Mouse (Mus musculus) kidney, postnatal 4 days (tissue): ENCODE measurements around the gene Adcy3.
"Not testable (repeated sequence)": the region's sequence is repeated elsewhere in the genome, so short reads cannot be mapped to it uniquely, and the experiment has no call there.

Source experiments
- DNase-seq, 2 experiments: peaks; one replicate each; pipeline ENCODE4 v3.0.0; 2021; ENCODE audit warnings: mixed read lengths in 2 of 2

Adcy3 gene

DNA sequence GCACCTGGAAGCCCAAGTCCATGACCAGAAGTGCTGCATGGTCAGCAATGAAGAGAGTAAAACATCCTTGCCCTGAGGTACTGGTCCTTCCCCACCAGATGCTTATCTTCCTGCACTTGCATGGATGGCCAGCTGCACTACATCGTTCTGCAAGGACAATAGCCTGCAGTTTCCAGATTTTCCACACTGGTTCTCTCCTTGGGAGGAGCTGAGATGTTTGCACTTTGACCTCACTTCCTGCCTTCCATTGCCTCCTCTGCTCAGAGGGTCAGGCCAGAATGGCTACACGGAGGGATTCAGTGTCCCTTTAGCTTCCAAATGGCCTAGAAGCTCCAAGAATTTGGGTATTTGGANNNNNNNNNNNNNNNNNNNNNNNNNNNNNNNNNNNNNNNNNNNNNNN lies 51.7 kb downstream of the Adcy3 start:
- DNase-seq = peak in 1 of 2 experiments; percentile 28

- peak; percentile 77 to 82 for DNase-seq
These were observed 55.5 kb downstream of the Adcy3 start for GRCm38 (mm10) chr12:4188171-4189059.

- peak; percentile 47 to 69 for DNase-seq
These were observed 56.2 kb downstream of the Adcy3 start for GRCm38 (mm10) chr12:4189060-4189447.

DNA sequence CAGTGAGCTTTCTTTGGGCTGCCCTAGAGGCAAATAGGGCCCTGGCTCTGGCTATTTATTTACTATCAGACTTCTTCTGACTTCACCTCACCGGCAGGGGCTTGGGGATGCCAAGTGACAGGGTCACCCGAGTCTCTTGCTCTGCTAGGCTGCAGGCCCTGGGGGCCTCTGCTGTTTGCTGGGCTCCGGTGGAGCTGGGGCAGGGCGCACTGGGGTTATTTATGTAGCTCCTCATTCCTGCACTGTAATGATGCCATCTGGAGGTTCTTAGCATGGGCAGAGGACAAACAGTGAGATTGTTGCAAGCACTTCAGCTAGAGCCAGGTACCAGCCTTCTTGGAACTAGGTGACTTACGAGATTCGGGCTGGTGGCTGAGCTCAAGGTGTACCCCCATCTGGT lies 59.6 kb downstream of the Adcy3 start:
- DNase-seq = peak; percentile 53 to 69

GRCm38 (mm10) chr12:4193025-4193740 lies 60.3 kb downstream of the Adcy3 start:
- peak; percentile 30 to 54 for DNase-seq

- no peak for DNase-seq
These were observed 61.7 kb downstream of the Adcy3 start for GRCm38 (mm10) chr12:4194643-4195042.

- DNase-seq = no peak
These were observed 65.8 kb downstream of the Adcy3 start for GRCm38 (mm10) chr12:4198702-4199101.

DNA sequence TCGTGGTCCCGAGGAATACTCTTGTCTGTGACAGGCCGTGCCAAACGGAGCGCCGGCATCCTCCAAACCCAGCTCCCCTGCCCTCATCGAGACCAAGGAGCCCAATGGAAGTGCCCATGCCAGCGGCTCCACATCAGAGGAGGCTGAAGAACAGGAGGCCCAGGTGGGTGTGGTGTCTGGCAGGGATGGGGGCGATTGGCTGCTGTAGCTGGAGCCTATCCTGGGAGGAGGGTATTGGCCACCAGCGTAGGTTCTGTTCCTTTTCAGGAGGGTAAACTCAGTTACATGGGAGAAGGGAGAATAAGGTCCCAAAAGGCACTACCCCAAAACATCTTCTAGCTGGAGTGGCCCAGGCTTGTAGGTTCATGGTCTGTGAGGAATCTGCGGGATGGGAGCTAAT lies 66.4 kb downstream of the Adcy3 start:
- no peak for DNase-seq

DNA sequence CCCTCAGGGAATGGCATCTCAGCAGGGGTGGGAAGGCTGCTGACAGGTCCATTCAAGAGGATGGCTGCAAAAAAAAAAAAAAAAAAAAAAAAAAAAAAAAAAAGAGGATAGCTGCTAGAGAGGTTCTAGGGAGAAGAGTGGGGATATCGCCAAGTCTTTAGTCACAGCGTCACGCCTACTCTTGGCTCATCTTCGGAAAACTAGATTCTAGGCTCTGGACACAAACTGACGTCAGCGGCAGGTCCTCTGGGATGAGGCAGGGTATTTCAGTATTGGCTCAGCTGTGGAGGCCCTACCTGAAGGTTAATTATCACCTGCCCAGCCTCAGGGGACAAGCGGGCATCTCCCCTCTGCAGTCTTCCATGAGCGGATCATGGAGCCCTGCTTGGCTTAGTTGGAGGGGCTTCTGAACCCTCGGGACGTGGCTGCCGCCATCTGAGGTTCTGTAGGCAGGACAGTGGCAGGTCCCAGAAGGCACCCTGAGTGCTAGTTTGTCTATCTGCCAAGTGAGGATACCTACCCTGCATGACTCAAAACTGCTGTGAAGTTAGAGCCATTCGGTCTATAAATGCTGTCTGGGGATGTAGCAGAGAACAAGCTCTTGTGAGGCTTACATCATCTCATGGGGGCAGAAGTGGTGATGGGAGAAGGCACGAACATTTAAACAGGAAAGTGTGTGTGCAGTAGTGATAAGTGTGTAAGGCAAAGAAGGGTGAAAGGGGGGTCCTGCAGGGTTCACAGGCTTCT lies 68.7 kb downstream of the Adcy3 start:
- no peak for DNase-seq

GRCm38 (mm10) chr12:4202206-4202605 lies 69.3 kb downstream of the Adcy3 start:
- DNase-seq = no peak

DNA sequence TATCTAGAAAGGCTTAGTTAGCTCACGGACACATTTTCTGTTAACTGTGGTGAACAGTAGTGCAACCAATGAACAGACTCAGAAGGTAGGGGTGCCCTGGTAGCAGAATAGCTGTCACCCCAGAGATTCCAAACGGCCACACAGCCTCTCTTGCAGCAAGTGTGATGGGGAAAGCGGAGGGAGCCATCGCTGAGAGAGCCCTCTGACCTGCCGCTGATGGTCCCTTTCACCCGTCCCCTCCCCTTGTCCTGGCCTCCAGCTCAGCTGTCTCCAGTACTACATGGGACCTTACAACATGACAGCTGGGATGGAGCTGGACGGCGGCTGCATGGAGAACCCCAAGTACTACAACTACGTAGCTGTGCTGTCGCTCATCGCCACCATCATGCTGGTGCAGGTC lies 73.2 kb downstream of the Adcy3 start:
- no peak for DNase-seq

DNA sequence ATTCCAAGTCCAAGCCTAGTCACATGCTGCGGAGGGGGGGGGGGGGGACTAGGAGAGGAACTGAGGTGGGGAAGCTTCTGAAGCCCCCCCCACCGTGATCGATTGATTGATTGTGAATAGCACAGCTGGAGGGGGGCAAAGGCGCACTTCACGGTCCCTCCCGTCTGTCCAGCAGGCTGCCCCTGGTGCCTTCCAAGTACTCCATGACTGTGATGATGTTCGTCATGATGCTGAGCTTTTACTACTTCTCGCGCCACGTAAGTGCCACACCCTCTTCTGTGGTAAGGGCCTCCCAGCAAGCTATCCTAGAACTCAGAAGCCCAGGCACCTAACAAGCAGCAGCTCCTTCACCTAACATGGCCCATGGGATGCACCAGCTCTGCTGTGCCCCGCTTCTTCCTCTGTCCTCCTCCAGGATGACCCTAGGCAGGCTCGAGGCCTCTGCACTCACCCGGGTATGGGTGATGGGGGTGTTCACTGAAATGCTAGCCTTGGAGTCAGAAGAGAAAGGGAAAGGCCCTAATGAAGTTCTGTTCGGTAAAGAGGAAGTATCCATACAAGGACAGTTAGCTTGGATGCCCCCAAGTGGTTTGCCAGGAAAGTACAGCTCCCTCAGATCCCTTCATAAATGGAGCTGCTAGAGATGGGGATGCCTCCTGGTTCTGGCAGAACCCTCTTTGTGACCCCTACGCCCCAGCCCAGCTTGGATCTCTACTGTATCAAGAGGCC lies 75.7 kb downstream of the Adcy3 start:
- peak; percentile 78 to 83 for DNase-seq

DNA sequence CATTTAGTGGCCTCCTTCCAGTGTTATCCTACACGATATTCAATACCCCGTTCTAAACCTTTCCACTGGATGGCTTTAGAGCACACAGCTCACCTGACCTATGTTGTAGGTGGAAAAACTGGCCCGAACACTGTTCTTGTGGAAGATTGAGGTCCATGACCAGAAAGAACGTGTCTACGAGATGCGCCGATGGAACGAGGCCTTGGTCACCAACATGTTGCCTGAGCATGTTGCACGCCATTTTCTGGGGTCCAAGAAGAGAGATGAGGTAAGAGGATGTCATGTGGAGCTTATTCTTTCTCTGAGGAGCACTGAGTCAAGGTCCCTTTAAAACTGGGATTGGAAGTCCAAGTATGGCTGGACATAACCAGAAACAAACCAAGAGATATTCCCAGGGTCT lies 76.3 kb downstream of the Adcy3 start:
- DNase-seq = no peak

- DNase-seq = peak; percentile 54 to 62
These were observed 78.3 kb downstream of the Adcy3 start for GRCm38 (mm10) chr12:4211174-4211573.

DNA sequence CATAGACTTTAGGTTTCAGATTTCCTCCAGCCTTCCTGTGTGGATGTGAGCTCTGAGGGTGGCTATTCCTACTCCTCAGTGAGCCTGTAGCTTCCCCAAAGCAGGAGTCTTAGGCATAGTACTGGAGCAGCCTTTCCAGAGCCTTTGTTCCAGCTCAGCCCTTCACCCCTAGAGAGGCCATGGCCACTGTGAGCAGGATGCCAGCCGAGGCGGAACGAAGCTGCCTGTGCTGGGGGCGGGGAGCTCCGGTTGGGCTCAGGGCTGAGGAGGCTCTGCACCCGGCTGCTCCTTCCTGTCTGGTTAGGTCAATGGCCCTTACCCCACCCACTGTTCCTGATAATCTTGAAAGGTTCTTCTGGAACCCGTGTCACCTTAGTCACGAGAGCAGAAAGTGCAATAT lies 80.0 kb downstream of the Adcy3 start:
- DNase-seq = peak; percentile 71 to 82

- DNase-seq = no peak
These were observed 97.3 kb downstream of the Adcy3 start for GRCm38 (mm10) chr12:4230156-4230555.

- no peak for DNase-seq
These were observed 99.9 kb downstream of the Adcy3 start for GRCm38 (mm10) chr12:4232777-4233176.

GRCm38 (mm10) chr12:4233572-4234508 lies 100.9 kb downstream of the Adcy3 start, which contains the start of the genes Ptrhd1 and Cenpo:
Gene Ptrhd1, plus strand, starts transcription at chr12:4234027.
Gene Cenpo, minus strand, starts transcription at chr12:4234294.
- DNase-seq = peak; percentile 96 to 97

- no peak for DNase-seq
These were observed 104.6 kb downstream of the Adcy3 start for GRCm38 (mm10) chr12:4237481-4237880.

DNA sequence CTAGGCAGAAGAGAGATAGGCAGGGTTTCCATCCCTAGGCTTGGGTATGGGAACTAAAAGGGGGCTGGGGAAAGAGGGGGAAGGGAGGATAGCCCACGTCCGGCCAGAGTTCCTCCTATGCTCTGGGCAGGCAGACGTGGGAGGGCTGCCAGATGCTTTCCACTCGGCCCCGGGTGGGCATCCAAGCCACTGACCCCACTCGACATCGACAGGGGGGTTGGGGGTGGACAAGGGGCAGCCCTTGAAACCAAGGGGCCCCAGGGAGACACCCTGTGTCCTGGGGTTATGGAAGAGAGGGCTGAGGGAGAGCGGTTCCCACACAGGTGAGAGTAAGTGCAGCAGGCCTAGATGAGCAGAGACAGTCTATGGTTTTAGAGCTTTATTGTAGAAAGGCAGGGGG lies 107.4 kb downstream of the Adcy3 start:
- DNase-seq = not testable (repeated sequence)

- no peak for DNase-seq
These were observed 110.9 kb downstream of the Adcy3 start for GRCm38 (mm10) chr12:4243805-4244204.
